In the genomic region with DNA sequence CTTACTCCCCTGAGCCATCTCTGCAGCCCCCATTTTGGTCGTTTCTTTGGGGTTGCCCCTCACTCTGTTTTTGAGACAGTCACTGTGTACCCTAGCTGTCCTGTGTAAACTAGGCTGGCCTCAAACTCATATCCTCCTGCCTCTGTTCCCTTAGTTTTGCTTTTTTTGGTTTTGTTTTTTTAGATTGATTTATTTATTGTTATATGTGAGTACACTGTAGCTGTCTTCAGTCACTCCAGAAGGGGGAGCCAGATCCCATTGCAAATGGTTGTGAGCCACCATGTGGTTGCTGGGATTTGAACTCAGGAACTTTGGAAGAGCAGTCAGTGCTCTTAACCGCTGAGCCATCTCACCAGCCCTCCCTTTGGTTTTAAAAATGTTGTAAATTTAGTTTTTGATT, we compare ENCODE assay signal across 10 mouse cellular contexts. TPM values are rescaled to one million over a fixed set of nuclear protein-coding genes. Genes with fewer than 3 reads are reported as not detected.
DNase-seq lines count a peak whose midpoint lies in the region; ATAC-seq and TF ChIP-seq lines count a peak whose summit lies in the region.
"Had no signal": no experiment of that assay in that cellular context is flagged by ENCODE, and none has a peak within 500 bp of the region (broad histone marks: within the 10 kb centered on the region; RNA-seq: fewer than 3 reads in every experiment).

No protein-coding gene starts in this region.

- H3K4me2 ChIP-seq in liver, postnatal 0 days (ENCODE audit: low read depth, low read length) = no peak overlapping the region
- H3K4me2 ChIP-seq: limb, embryonic 13.5 days; midbrain, embryonic 13.5 days had no signal

- no peak for TF ChIP-seq EP300 in liver, postnatal 0 days (IDR thresholded peaks at IDR 0.05; ENCODE audit: low read depth)

- no peak overlapping the region for H3K27ac ChIP-seq in gastrocnemius, adult 2 months
- H3K27ac ChIP-seq in liver, postnatal 0 days (ENCODE audit: low read depth) = no peak overlapping the region
- H3K27ac ChIP-seq: limb, embryonic 13.5 days; midbrain, embryonic 13.5 days had no signal

- peaks cover 11% of the 10 kb centered on the region for H3K4me1 ChIP-seq in liver, postnatal 0 days (ENCODE audit: insufficient read depth)

- no peak for DNase-seq in gastrocnemius, adult 2 months
- DNase-seq in gastrocnemius, postnatal 14 days = no peak
- DNase-seq in liver, postnatal 0 days = no peak
- no peak for DNase-seq in liver
- DNase-seq in CD4-positive helper T cell, adult 2 months (ENCODE audit: low read depth, low spot score) = peak; percentile 47
- DNase-seq in embryo, embryonic 11 days = peak; percentile 42
- DNase-seq in right cerebral cortex, postnatal 25 days = no peak
- DNase-seq in heart, adult 8-10 months (ENCODE audit: low spot score) = no peak

- WGBS in liver, postnatal 0 days (ENCODE audit: insufficient replicate concordance) = 39% methylated on average over 2 of the region's 2 CpGs

- H3K27me3 ChIP-seq in liver, postnatal 0 days (ENCODE audit: insufficient read depth, low read length) = no peaks in the 10 kb centered on the region
- H3K27me3 ChIP-seq: limb, embryonic 13.5 days; midbrain, embryonic 13.5 days had no signal

- no peak overlapping the region for H3K9ac ChIP-seq in liver, postnatal 0 days (replicated peaks)
- H3K9ac ChIP-seq: limb, embryonic 13.5 days; midbrain, embryonic 13.5 days had no signal

- no peak for ATAC-seq in liver, postnatal 0 days
- ATAC-seq: midbrain, embryonic 13.5 days had no signal

- intact Hi-C loops in gastrocnemius, adult 2 months (cut with DNase I) = loop anchor here (2.0 kb wide), 1 partner anchor 84 kb away; no protein-coding TSS in a partner anchor
- intact Hi-C loops in gastrocnemius, postnatal 14 days (cut with DNase I; ENCODE audit: low total_unique reads) = loop anchor here (5.0 kb wide), 1 partner anchor 96 kb away; no protein-coding TSS in a partner anchor

- H3K9me3 ChIP-seq in liver, postnatal 0 days (ENCODE audit: low read length) = no peaks in the 10 kb centered on the region
- H3K9me3 ChIP-seq: limb, embryonic 13.5 days; midbrain, embryonic 13.5 days had no signal

- H3K36me3 ChIP-seq in liver, postnatal 0 days (replicated peaks; ENCODE audit: insufficient read depth, low read length) = peaks cover 23% of the 10 kb centered on the region

- no peak overlapping the region for H3K4me3 ChIP-seq in gastrocnemius, adult 2 months
- H3K4me3 ChIP-seq in liver, postnatal 0 days (ENCODE audit: low read depth, low read length) = no peak overlapping the region
- H3K4me3 ChIP-seq: limb, embryonic 13.5 days; midbrain, embryonic 13.5 days had no signal

- TF ChIP-seq CTCF in gastrocnemius, adult 2 months (IDR thresholded peaks at IDR 0.05) = peak; percentile 57
- peak; percentile 65 for TF ChIP-seq CTCF in liver, postnatal 0 days (IDR thresholded peaks at IDR 0.05; ENCODE audit: low read depth)

RNA-seq across cellular contexts. Expression of a gene that starts 4.4 kb away (rescaled TPM):
- total RNA-seq in gastrocnemius, adult 2 months (2021) = 100 to 1,000 TPM; 389 to 466 TPM
- total RNA-seq in gastrocnemius, postnatal 14 days (2021) = 100 to 1,000 TPM; 517 to 627 TPM
- polyA plus RNA-seq in liver, postnatal 0 days (2015; fragmentation: Nextera tagmentation; extraction: Ambion mirVana) = 811 and 871 TPM in 2 replicates
- 100 to 1,000 TPM; 402 to 462 (median 427) TPM for total RNA-seq in heart, adult 8-10 months (2022)

RNA-seq across cellular contexts. Expression of a gene that starts 10.6 kb away (rescaled TPM):
- total RNA-seq in gastrocnemius, adult 2 months (2021) = under 1 TPM; 0.13 to 0.20 TPM
- under 1 TPM; 0.31 to 0.73 TPM for total RNA-seq in gastrocnemius, postnatal 14 days (2021)
- polyA plus RNA-seq in liver, postnatal 0 days (2015; fragmentation: Nextera tagmentation; extraction: Ambion mirVana) = 0.06 TPM in 2 replicates
- 1 to 10 TPM in 2 of 4 experiments, under 1 TPM in 2; 0.52 to 1.7 (median 0.89) TPM for total RNA-seq in heart, adult 8-10 months (2022)

RNA-seq across cellular contexts. Expression of a gene that starts 43.8 kb away (rescaled TPM):
- 10 to 100 TPM; 67.4 to 74.9 TPM for total RNA-seq in gastrocnemius, adult 2 months (2021)
- total RNA-seq in gastrocnemius, postnatal 14 days (2021) = 10 to 100 TPM; 49.0 to 59.2 TPM
- 16.9 and 18.3 TPM in 2 replicates for polyA plus RNA-seq in liver, postnatal 0 days (2015; fragmentation: Nextera tagmentation; extraction: Ambion mirVana)
- total RNA-seq in heart, adult 8-10 months (2022) = 10 to 100 TPM; 86.9 to 99.5 (median 95.3) TPM

RNA-seq across cellular contexts. Expression of a gene that starts 51.6 kb away (rescaled TPM):
- total RNA-seq in gastrocnemius, adult 2 months (2021) = 1 to 10 TPM; 2.1 to 2.5 TPM
- total RNA-seq in gastrocnemius, postnatal 14 days (2021) = 1 to 10 TPM; 5.7 to 6.9 TPM
- 2.4 and 4.0 TPM in 2 replicates for polyA plus RNA-seq in liver, postnatal 0 days (2015; fragmentation: Nextera tagmentation; extraction: Ambion mirVana)
- total RNA-seq in heart, adult 8-10 months (2022) = under 1 TPM; 0.34 to 0.87 (median 0.60) TPM

Comparison
In these comparisons a context has a peak if more than half of its experiments do, and no peak if none do; other contexts are left out.
1. DNase-seq: peak in CD4-positive helper T cell, adult 2 months (single experiment) and embryo, embryonic 11 days (single experiment); none in gastrocnemius, adult 2 months (single experiment), gastrocnemius, postnatal 14 days (single experiment), liver, postnatal 0 days (single experiment), liver (single experiment), right cerebral cortex, postnatal 25 days (single experiment) and heart, adult 8-10 months (single experiment).